Mouse (Mus musculus) embryonic facial prominence, embryonic 12.5 days (tissue): ENCODE data around the gene D17Wsu92e. TPM values are rescaled to one million over a fixed set of nuclear protein-coding genes. Genes with fewer than 3 reads are reported as not detected.

Experiments used
- ATAC-seq: fragments of 200-750 bp; cut with Nextera tagmentation; 2 replicates; pipeline ENCODE4 v1.8.0; 2017; ENCODE audit not compliant: insufficient number of reproducible peaks, insufficient read depth, low FRiP score, low TSS enrichment
- H3K27ac ChIP-seq: fragments of 300-500 bp; sonication (generic); 2 replicates; pipeline ENCODE4 v1.5.1; 2016; ENCODE audit warnings: mild to moderate bottlenecking
- H3K27me3 ChIP-seq: fragments of 300-500 bp; sonication (generic); 2 replicates; pipeline ENCODE4 v1.6.1; 2016; ENCODE audit warnings: mild to moderate bottlenecking, moderate library complexity
- H3K36me3 ChIP-seq: fragments of 300-500 bp; sonication (generic); 2 replicates; pipeline ENCODE4 v1.6.1; 2016; ENCODE audit warnings: mild to moderate bottlenecking
- H3K4me1 ChIP-seq: fragments of 300-500 bp; sonication (generic); 2 replicates; pipeline ENCODE4 v1.6.1; 2016
- H3K4me2 ChIP-seq: fragments of 300-500 bp; sonication (generic); replicated peaks from 2 replicates; pipeline ENCODE4 v1.6.1; 2016; ENCODE audit warnings: mild to moderate bottlenecking, moderate library complexity
- H3K4me3 ChIP-seq: fragments of 300-500 bp; sonication (generic); 2 replicates; pipeline ENCODE4 v1.5.1; 2016; ENCODE audit warnings: mild to moderate bottlenecking
- H3K9ac ChIP-seq: fragments of 300-500 bp; sonication (generic); 2 replicates; pipeline ENCODE4 v1.6.1; 2016; ENCODE audit warnings: mild to moderate bottlenecking, moderate library complexity
- H3K9me3 ChIP-seq: fragments of 300-500 bp; sonication (generic); 2 replicates; pipeline ENCODE4 v1.6.1; 2016; ENCODE audit warnings: mild to moderate bottlenecking, moderate library complexity
- WGBS: fragments of 180-500 bp; shearing (Covaris S2); methylation state at CpG from one replicate; pipeline ENCODE4 v1.1.7; 2016; 5-methylcytosine and 5-hydroxymethylcytosine counted together
- polyA plus RNA-seq: library from polyadenylated mRNA; unstranded; fragments of >200 nt; fragmentation: Nextera tagmentation; extraction: Ambion mirVana; gene quantifications from 2 replicates; pipeline ENCODE4 v1.2.1, GENCODE M21; 2016

Gene D17Wsu92e
- polyA plus RNA-seq, 1 experiment from 2014 or later: 18.9 TPM

DNA sequence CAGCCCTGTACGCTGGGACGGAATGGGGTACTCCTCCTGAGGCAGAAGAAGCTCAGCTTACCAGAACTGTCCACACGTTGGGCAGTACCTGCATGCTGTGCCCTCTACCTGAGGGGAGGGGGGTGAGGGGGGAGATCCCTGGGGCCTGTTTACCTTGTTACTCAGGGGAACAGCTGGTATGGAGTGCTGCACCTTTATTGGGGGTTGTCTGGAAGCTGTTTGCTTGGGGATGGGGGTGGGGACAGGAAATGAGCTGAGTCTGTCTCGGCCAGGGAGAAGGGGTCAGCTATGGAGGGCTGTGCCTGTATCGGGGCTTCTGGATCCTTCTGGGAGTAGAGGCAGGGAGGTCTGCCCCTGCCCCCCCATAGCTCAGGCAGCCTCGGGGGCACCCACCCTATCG, 93.9 kb downstream of the D17Wsu92e start:
- Histone ChIP-seq H3K4me2 (no peak overlapping the region), H3K9me3 (peaks cover 2% of the 10 kb centered on the region; the same call in 1 of the 2 replicates), H3K4me1 (peaks cover 23% of the 10 kb centered on the region), H3K27ac (no peak overlapping the region), H3K27me3 (no peaks in the 10 kb centered on the region), H3K36me3 (no peaks in the 10 kb centered on the region), H3K4me3 (no peak overlapping the region), H3K9ac (no peak overlapping the region)
- no peak for ATAC-seq
- WGBS: 37% methylated on average over 7 of the region's 7 CpGs

DNA sequence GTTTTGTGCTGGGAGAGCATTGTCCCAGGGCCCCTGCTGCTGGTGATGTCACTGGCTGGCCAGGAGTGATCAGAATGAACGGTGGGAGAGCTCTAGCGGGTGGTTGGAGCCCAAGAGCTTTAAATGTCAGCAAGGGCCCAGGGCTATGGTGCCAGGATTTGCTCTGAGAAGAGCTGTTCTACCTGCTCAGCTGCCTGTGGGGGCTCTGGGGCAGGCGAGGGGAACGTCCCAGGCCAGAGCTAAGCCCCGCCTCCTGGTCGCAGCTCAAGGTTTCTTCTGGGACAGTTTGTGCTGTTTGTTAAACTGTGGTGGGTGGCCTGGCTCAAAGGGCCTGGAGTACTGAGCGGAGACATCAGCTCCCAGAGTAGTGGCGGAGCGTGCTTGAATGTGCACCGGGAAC, 95.0 kb downstream of the D17Wsu92e start:
- WGBS: 12% methylated on average over 10 of the region's 10 CpGs
- H3K4me2 ChIP-seq: no peak overlapping the region

DNA sequence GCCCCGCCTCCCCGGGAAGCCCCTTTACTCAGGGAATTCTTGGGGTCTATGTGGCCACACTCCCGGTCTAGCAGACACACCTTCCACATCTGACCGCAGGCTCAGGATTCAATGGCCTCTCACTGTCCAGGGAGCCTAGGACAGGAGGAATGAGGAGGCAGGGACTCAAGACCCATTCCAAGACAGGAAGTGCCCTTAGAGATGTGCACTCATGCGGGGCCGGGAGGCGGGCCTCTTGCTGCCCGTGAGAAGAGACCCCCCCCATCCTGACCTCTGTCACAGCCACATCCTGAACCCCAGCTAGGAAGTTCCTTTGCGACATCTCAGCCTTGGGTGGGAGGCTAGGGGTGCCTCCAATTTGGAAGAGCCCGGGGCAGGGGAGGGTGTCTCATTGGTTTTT, 95.4 kb downstream of the D17Wsu92e start:
- no peak for ATAC-seq
- H3K27ac ChIP-seq: no peak overlapping the region
- H3K9ac ChIP-seq: no peak overlapping the region

More for the DNA sequence above, 95.0 kb downstream of the D17Wsu92e start:
- H3K27me3 ChIP-seq: no peaks in the 10 kb centered on the region
- peaks cover 23% of the 10 kb centered on the region for H3K4me1 ChIP-seq
- H3K9ac ChIP-seq: no peak overlapping the region
- no peaks in the 10 kb centered on the region for H3K36me3 ChIP-seq
- no peak overlapping the region for H3K4me3 ChIP-seq
- no peak for ATAC-seq
- H3K9me3 ChIP-seq: peaks cover under 1% of the 10 kb centered on the region; the same call in 1 of the 2 replicates
- no peak overlapping the region for H3K27ac ChIP-seq

DNA sequence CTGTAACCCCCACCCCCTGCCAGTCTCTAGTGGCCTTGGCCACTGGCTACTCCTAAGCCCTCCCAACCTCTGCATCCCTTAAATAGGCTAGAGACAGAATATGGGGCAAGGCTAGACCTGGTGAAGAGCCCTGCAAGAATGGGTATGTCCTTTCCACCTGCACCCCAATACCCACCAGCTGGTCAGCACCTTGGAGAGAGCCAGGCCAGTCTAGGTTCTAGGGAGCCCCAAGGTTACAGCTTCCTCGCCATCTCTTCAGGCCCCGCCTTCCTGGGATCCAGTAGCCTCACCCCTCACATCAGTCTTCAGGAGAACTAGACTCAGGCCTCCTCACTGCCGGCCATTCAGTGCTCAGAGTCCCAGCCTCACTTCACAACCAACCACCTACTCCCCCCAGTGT, 96.1 kb downstream of the D17Wsu92e start:
- H3K27ac ChIP-seq: no peak overlapping the region
- peaks cover 2% of the 10 kb centered on the region; the same call in 1 of the 2 replicates for H3K27me3 ChIP-seq
- H3K9me3 ChIP-seq: no peaks in the 10 kb centered on the region
- H3K4me1 ChIP-seq: peaks cover 23% of the 10 kb centered on the region
- no peak overlapping the region for H3K9ac ChIP-seq
- H3K4me2 ChIP-seq: no peak overlapping the region
- 36% methylated on average over 3 of the region's 3 CpGs for WGBS
- no peaks in the 10 kb centered on the region for H3K36me3 ChIP-seq
- no peak; the same call in 1 of the 2 replicates for ATAC-seq
- no peak overlapping the region for H3K4me3 ChIP-seq

More for the DNA sequence above, 95.4 kb downstream of the D17Wsu92e start:
- H3K9me3 ChIP-seq: no peaks in the 10 kb centered on the region
- no peaks in the 10 kb centered on the region for H3K27me3 ChIP-seq
- H3K4me1 ChIP-seq: peaks cover 23% of the 10 kb centered on the region
- no peak overlapping the region for H3K4me2 ChIP-seq
- H3K4me3 ChIP-seq: no peak overlapping the region
- no peaks in the 10 kb centered on the region for H3K36me3 ChIP-seq
- WGBS: 24% methylated on average over 10 of the region's 10 CpGs

DNA sequence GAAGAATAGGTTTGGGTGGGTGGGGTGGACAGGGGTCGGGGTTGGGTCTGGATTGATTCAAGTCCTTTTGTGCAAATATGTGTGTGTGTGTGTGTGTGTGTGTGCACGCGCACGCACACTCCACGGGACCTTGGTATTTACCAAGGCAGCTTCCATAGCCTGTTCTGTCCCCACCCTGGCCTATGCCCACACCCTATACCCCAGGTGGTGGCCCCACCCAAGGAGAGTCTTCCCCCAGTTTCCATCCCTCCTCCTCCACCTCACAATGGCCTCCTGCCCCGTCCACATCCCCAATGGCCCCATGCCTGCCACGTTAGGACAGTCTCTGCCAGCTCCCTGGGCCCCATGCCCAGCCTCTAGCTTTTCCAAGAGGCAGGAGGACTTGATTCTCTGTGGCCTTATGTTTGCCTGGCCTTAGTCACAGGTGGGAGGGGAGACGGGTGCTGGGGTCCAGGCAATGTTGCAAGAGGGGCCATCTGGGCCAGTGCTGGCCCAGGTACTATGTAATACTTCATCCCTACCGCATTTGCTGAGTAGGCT, 99.3 kb downstream of the D17Wsu92e start:
- Histone ChIP-seq H3K4me2 (no peak overlapping the region), H3K4me3 (no peak overlapping the region), H3K9me3 (no peaks in the 10 kb centered on the region), H3K27me3 (peaks cover 13% of the 10 kb centered on the region; the same call in 1 of the 2 replicates), H3K36me3 (no peaks in the 10 kb centered on the region), H3K9ac (no peak overlapping the region), H3K4me1 (peaks cover 25% of the 10 kb centered on the region), H3K27ac (no peak overlapping the region)
- 81% methylated on average over 9 of the region's 9 CpGs for WGBS
- ATAC-seq: no peak

DNA sequence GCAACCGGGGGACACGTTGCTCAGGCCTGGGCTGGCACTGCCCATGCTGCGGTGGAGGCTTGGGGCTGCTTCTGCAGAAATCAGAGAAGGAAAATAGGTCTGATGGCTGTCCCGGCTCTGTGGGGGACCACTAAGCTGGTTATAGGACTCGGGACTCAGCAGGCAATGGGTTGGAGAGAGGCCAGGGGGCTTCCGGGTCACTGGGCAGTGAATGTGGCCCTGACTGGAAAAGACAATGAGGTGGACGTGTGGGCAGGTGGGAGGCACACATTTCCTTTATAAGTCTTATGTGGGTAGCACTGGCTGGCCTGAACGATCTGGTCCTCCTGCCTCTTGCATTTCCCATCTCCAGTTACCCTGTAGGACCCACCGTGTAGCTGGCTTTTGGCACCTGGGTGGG, 100.1 kb downstream of the D17Wsu92e start:
- no peaks in the 10 kb centered on the region for H3K36me3 ChIP-seq
- H3K9ac ChIP-seq: no peak overlapping the region
- ATAC-seq: no peak
- H3K9me3 ChIP-seq: no peaks in the 10 kb centered on the region
- peaks cover 13% of the 10 kb centered on the region; the same call in 1 of the 2 replicates for H3K27me3 ChIP-seq
- 59% methylated on average over 9 of the region's 9 CpGs for WGBS
- peaks cover 18% of the 10 kb centered on the region for H3K4me1 ChIP-seq
- H3K4me3 ChIP-seq: no peak overlapping the region
- H3K4me2 ChIP-seq: no peak overlapping the region
- no peak overlapping the region for H3K27ac ChIP-seq

DNA sequence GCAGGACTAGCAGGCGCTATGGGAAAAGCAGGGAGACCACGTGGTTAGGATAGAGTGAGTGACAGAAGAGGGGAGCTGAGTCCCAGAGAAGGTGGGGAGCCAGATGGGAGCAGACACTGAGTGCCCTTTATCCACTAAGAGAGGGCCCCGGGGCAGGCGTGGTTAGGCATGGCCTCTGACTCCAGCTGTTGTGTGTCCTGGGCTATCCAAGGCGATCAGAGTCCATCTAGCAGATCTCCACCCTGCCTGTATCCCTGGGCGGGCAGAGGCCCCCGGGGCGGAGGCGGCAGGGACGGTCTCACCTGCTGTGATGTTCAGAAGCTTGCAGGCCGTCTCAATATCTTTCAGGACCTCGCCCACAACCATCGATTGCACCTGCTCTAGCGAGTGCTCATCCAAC, 100.8 kb downstream of the D17Wsu92e start:
- Histone ChIP-seq H3K36me3 (no peaks in the 10 kb centered on the region), H3K9ac (no peak overlapping the region), H3K27me3 (peaks cover 13% of the 10 kb centered on the region; the same call in 1 of the 2 replicates), H3K9me3 (no peaks in the 10 kb centered on the region), H3K4me2 (no peak overlapping the region), H3K27ac (no peak overlapping the region), H3K4me3 (no peak overlapping the region), H3K4me1 (peaks cover 11% of the 10 kb centered on the region; the same call in 1 of the 2 replicates)
- 64% methylated on average over 14 of the region's 14 CpGs for WGBS
- ATAC-seq: no peak

DNA sequence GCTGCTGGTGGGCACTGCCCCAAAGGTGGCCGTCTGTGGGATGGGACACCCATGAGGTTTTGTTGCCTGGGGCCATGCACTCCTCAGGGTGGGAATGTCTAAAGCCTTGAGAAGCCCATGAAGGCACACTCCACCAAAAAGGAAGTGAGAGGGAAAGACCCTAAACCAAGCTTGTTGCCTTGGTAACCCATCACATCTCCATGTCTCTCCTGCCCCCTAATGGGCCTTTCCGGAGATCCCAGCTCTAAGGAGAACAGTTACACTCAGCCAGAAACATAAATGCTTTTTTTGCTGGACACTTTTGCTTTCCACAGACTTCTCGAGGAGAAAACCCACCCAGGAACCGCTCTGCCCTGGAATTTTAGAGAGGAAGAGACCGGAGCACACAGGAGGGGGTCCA, 102.2 kb downstream of the D17Wsu92e start:
- H3K36me3 ChIP-seq: no peaks in the 10 kb centered on the region
- no peak overlapping the region for H3K27ac ChIP-seq
- H3K4me3 ChIP-seq: no peak overlapping the region
- H3K9me3 ChIP-seq: no peaks in the 10 kb centered on the region
- H3K4me1 ChIP-seq: peaks cover 11% of the 10 kb centered on the region; the same call in 1 of the 2 replicates
- no peak overlapping the region for H3K4me2 ChIP-seq
- 55% methylated on average over 5 of the region's 5 CpGs for WGBS
- H3K27me3 ChIP-seq: peaks cover 13% of the 10 kb centered on the region; the same call in 1 of the 2 replicates
- no peak for ATAC-seq
- no peak overlapping the region for H3K9ac ChIP-seq

DNA sequence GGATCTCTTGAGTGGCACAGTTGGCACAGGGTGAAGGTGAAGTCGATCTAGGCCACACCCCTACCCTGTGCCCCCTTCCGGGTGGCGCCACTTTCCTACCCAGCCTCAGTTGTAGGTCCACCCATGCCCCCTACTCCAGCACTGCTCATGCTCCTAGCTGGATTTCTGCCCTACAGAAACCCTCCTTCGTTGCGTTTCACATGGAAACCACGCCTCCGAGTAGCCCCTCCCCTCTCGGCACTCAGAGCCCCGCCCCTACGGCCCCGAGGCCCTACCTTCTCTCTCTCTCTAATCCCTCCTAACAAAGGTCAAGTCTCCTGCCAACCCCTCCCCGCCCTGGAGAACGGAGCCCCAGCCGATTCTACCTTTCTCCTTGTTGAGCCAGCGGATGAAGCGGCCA, 103.6 kb downstream of the D17Wsu92e start:
- peaks cover 11% of the 10 kb centered on the region; the same call in 1 of the 2 replicates for H3K4me1 ChIP-seq
- 0 out of 2 replicates have a peak, but pooled peaks have one; percentile 29 for ATAC-seq
- 4% methylated on average over 16 of the region's 16 CpGs for WGBS
- peaks cover 13% of the 10 kb centered on the region; the same call in 1 of the 2 replicates for H3K27me3 ChIP-seq
- H3K4me3 ChIP-seq: peak overlapping the region; percentile 17; the same call in 1 of the 2 replicates
- no peak overlapping the region for H3K27ac ChIP-seq
- peak overlapping the region; percentile 24; the same call in 1 of the 2 replicates for H3K9ac ChIP-seq
- peak overlapping the region; percentile 35 for H3K4me2 ChIP-seq
- H3K9me3 ChIP-seq: no peaks in the 10 kb centered on the region
- H3K36me3 ChIP-seq: no peaks in the 10 kb centered on the region

DNA sequence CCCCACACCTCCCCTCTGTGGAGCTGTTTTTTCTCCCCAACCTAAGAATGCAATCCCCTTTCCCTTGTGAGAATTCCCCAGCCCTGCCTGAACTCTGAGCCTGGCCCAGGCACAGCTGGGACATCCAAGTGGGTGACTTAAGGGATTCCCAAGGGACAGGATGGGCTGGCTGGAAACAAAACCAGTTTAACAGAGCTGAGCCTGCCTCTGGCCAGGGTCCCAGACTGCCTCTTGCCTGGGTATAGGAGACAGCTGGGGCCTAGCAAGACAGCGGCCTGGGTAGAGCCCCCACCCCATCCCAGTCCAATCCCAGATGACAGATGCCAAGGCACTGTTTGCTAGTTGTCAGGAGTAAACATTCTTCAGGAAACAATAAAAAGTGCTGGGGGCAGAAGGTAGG, 107.6 kb downstream of the D17Wsu92e start:
- Histone ChIP-seq H3K4me3 (no peak overlapping the region), H3K9me3 (no peaks in the 10 kb centered on the region), H3K27me3 (0 out of 2 replicates have a peak, but pooled peaks cover 9% of the 10 kb centered on the region), H3K4me2 (no peak overlapping the region), H3K4me1 (peaks cover 15% of the 10 kb centered on the region), H3K36me3 (no peaks in the 10 kb centered on the region), H3K9ac (no peak overlapping the region), H3K27ac (no peak overlapping the region)
- no peak for ATAC-seq
- WGBS: 90% methylated on average over 1 of the region's 1 CpGs

DNA sequence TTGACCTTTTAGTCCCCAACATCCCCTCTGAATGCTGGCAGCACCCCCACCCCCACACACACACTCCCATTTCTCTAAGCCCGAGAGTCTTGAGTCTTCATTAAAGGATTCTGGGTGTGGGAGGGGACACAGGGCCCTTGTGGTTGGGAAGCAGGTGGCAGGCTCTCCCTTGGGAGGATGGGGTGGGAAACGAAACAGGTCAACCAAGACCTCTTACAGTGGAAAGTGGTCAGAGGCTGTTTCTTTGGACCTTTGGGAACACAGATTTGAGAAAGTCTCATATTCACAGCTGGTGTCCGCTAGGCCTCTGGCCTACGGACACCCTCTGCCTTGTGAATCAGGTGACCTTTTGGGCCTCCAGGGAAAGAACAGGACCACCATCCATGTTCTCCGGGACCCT, 110.8 kb downstream of the D17Wsu92e start:
- Histone ChIP-seq H3K4me3 (no peak overlapping the region), H3K36me3 (no peaks in the 10 kb centered on the region), H3K9ac (no peak overlapping the region), H3K4me2 (no peak overlapping the region), H3K27ac (no peak overlapping the region), H3K4me1 (peaks cover 8% of the 10 kb centered on the region; the same call in 1 of the 2 replicates), H3K27me3 (peaks cover 18% of the 10 kb centered on the region; the same call in 1 of the 2 replicates), H3K9me3 (no peaks in the 10 kb centered on the region)
- 70% methylated on average over 5 of the region's 5 CpGs for WGBS
- ATAC-seq: no peak

DNA sequence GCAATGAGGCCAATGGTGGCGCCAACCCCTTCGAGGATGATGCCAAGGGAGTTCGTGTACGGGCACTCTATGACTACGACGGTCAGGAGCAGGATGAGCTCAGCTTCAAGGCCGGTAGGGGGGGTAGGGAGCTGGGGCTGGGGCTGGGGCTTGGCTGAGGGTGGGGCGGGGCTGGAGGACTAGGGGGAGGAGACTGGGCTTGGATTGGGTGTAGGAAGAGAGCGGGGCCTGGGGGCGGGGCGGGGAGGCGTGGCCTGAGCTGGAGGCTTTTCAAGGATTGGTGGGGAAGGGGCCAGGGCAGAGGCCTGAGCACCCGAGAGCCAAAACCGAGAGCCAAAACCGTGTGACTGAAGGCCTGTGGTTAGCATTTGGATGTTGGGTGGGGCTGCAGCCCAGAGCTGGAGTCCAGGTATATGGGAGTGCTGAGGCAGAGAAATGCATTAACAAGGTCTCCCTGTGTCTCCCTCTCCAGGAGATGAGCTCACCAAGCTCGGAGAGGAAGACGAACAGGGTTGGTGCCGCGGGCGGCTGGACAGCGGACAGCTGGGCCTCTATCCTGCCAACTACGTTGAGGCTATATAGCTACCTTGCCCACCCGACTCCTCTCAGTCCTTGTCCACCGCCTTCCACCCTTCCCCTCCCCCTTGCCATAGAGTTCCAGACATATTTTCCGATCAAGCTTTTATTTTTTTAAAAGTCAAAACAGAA, 112.3 kb downstream of the D17Wsu92e start:
- Histone ChIP-seq H3K4me3 (peak overlapping the region; percentile 28), H3K9ac (peak overlapping the region; percentile 29; the same call in 1 of the 2 replicates), H3K36me3 (no peaks in the 10 kb centered on the region), H3K9me3 (no peaks in the 10 kb centered on the region), H3K4me1 (peaks cover 8% of the 10 kb centered on the region; the same call in 1 of the 2 replicates), H3K27ac (no peak overlapping the region), H3K4me2 (peak overlapping the region; percentile 49), H3K27me3 (peaks cover 18% of the 10 kb centered on the region; the same call in 1 of the 2 replicates)
- WGBS: 4% methylated on average over 25 of the region's 25 CpGs
- ATAC-seq: peak; percentile 80
